Mouse (Mus musculus) limb, embryonic 11.5 days (tissue): ENCODE measurements around the gene Casz1. TPM values are rescaled to one million over a fixed set of nuclear protein-coding genes. Genes with fewer than 3 reads are reported as not detected.

Experiments
- ATAC-seq: fragments of 200-750 bp; cut with Nextera tagmentation; 2 replicates; pipeline ENCODE4 v1.8.0; 2017; ENCODE audit warnings: low read depth; ENCODE audit not compliant: insufficient number of reproducible peaks, low FRiP score, low TSS enrichment
- DNase-seq: peaks from one replicate; pipeline ENCODE4 v3.0.0-alpha.2; 2015; ENCODE audit warnings: low spot score
- H3K27ac ChIP-seq: fragments of 300-500 bp; sonication (generic); replicated peaks from 2 replicates; pipeline ENCODE4 v1.5.1; 2014; ENCODE audit warnings: low read depth, mild to moderate bottlenecking, low read length
- H3K27me3 ChIP-seq: fragments of 300-500 bp; sonication (generic); 2 replicates; pipeline ENCODE4 v1.6.1; 2014; ENCODE audit warnings: mild to moderate bottlenecking, low read length, mixed read lengths; ENCODE audit not compliant: control insufficient read depth, insufficient read depth
- H3K36me3 ChIP-seq: fragments of 300-500 bp; sonication (generic); 2 replicates; pipeline ENCODE4 v1.6.1; 2014; ENCODE audit warnings: mild to moderate bottlenecking, low read length, moderate library complexity, mixed read lengths; ENCODE audit not compliant: control insufficient read depth, insufficient read depth
- H3K4me1 ChIP-seq: fragments of 300-500 bp; sonication (generic); 2 replicates; pipeline ENCODE4 v1.6.1; 2014; ENCODE audit warnings: low read length, mixed read lengths; ENCODE audit not compliant: control insufficient read depth, insufficient read depth
- H3K4me2 ChIP-seq: fragments of 300-500 bp; sonication (generic); 2 replicates; pipeline ENCODE4 v1.6.1; 2014; ENCODE audit warnings: low read depth, mild to moderate bottlenecking, moderate library complexity; ENCODE audit not compliant: severe bottlenecking
- H3K4me3 ChIP-seq: fragments of 300-500 bp; sonication (generic); 2 replicates; pipeline ENCODE4 v1.5.1; 2014; ENCODE audit warnings: low read depth, low read length
- H3K9ac ChIP-seq: fragments of 300-500 bp; sonication (generic); 2 replicates; pipeline ENCODE4 v1.6.1; 2014; ENCODE audit warnings: mild to moderate bottlenecking, low read length
- H3K9me3 ChIP-seq: fragments of 300-500 bp; sonication (generic); 2 replicates; pipeline ENCODE4 v1.6.1; 2016; ENCODE audit warnings: low read length; ENCODE audit not compliant: control insufficient read depth
- WGBS: fragments of 180-500 bp; shearing (Covaris S2); extraction: QIAGEN DNeasy Blood & Tissue Kit; methylation state at CpG from one replicate; pipeline ENCODE4 v1.1.7; 2014; 5-methylcytosine and 5-hydroxymethylcytosine counted together
- polyA plus RNA-seq: library from polyadenylated mRNA; unstranded; fragments of >200 nt; fragmentation: Nextera tagmentation; extraction: Ambion mirVana; gene quantifications from 2 replicates; pipeline ENCODE4 v1.2.1, GENCODE M21; 2014

The Casz1 gene
- polyA plus RNA-seq, 1 experiment from 2014 or later, result 1.6 TPM

GRCm38 (mm10) chr4:148818161-148818560 lies 13.9 kb downstream of the Casz1 start:
- H3K9me3 ChIP-seq, result no peaks in the 10 kb centered on the region
- 95% methylated on average over 12 of the region's 12 CpGs for WGBS

GRCm38 (mm10) chr4:148820171-148820570 lies 15.9 kb downstream of the Casz1 start:
- Histone ChIP-seq H3K27me3 (0 out of 2 replicates have a peak, but pooled peaks cover 3% of the 10 kb centered on the region), H3K4me3 (no peak overlapping the region), H3K36me3 (no peaks in the 10 kb centered on the region), H3K9ac (no peak overlapping the region), H3K9me3 (no peaks in the 10 kb centered on the region), H3K27ac (no peak overlapping the region), H3K4me2 (no peak overlapping the region), H3K4me1 (peaks cover 13% of the 10 kb centered on the region)
- DNase-seq (no peak), ATAC-seq (no peak)
- 70% methylated on average over 13 of the region's 13 CpGs for WGBS

More at GRCm38 (mm10) chr4:148818161-148818560, 13.9 kb downstream of the Casz1 start:
- Histone ChIP-seq H3K36me3 (no peaks in the 10 kb centered on the region), H3K9ac (no peak overlapping the region), H3K4me1 (peaks cover 13% of the 10 kb centered on the region), H3K27me3 (peaks cover 5% of the 10 kb centered on the region; the same call in 1 of the 2 replicates), H3K27ac (no peak overlapping the region), H3K4me2 (no peak overlapping the region), H3K4me3 (no peak overlapping the region)
- ATAC-seq (no peak), DNase-seq (no peak)

GRCm38 (mm10) chr4:148823281-148823680 lies 19.1 kb downstream of the Casz1 start:
- no peak overlapping the region for H3K27ac ChIP-seq
- H3K9me3 ChIP-seq, result no peaks in the 10 kb centered on the region
- no peak for ATAC-seq
- no peak overlapping the region for H3K4me3 ChIP-seq
- no peak overlapping the region for H3K4me2 ChIP-seq
- H3K9ac ChIP-seq, result no peak overlapping the region
- H3K36me3 ChIP-seq, result no peaks in the 10 kb centered on the region
- WGBS, result 76% methylated on average over 8 of the region's 8 CpGs
- peaks cover 3% of the 10 kb centered on the region for H3K4me1 ChIP-seq
- DNase-seq, result no peak
- no peaks in the 10 kb centered on the region for H3K27me3 ChIP-seq

- H3K4me2 ChIP-seq, result no peak overlapping the region
- no peak overlapping the region for H3K4me3 ChIP-seq
- H3K27me3 ChIP-seq, result no peaks in the 10 kb centered on the region
- H3K27ac ChIP-seq, result no peak overlapping the region
- 50% methylated on average over 7 of the region's 7 CpGs for WGBS
- DNase-seq (no peak), ATAC-seq (no peak)
- H3K9ac ChIP-seq, result no peak overlapping the region
- H3K4me1 ChIP-seq, result peaks cover 14% of the 10 kb centered on the region
- no peaks in the 10 kb centered on the region for H3K9me3 ChIP-seq
- H3K36me3 ChIP-seq, result no peaks in the 10 kb centered on the region
Measured at GRCm38 (mm10) chr4:148830350-148830749, 26.1 kb downstream of the Casz1 start.

- no peaks in the 10 kb centered on the region for H3K9me3 ChIP-seq
- 83% methylated on average over 21 of the region's 21 CpGs for WGBS
Measured at GRCm38 (mm10) chr4:148833245-148833990, 29.2 kb downstream of the Casz1 start.

GRCm38 (mm10) chr4:148836391-148836790 lies 32.2 kb downstream of the Casz1 start:
- H3K27ac ChIP-seq, result no peak overlapping the region; the same call in 1 of the 2 replicates
- H3K4me1 ChIP-seq, result peaks cover 27% of the 10 kb centered on the region
- no peak overlapping the region for H3K4me2 ChIP-seq
- DNase-seq (no peak), ATAC-seq (no peak)
- no peaks in the 10 kb centered on the region for H3K9me3 ChIP-seq
- no peak overlapping the region for H3K4me3 ChIP-seq
- no peaks in the 10 kb centered on the region for H3K36me3 ChIP-seq
- 35% methylated on average over 6 of the region's 6 CpGs for WGBS
- no peak overlapping the region for H3K9ac ChIP-seq
- H3K27me3 ChIP-seq, result no peaks in the 10 kb centered on the region

More at GRCm38 (mm10) chr4:148833245-148833990, 29.2 kb downstream of the Casz1 start:
- Histone ChIP-seq H3K9ac (no peak overlapping the region), H3K27me3 (no peaks in the 10 kb centered on the region), H3K4me3 (no peak overlapping the region), H3K36me3 (no peaks in the 10 kb centered on the region), H3K4me2 (no peak overlapping the region), H3K4me1 (peaks cover 27% of the 10 kb centered on the region), H3K27ac (no peak overlapping the region)
- ATAC-seq (no peak), DNase-seq (no peak)

GRCm38 (mm10) chr4:148837046-148837445 lies 32.8 kb downstream of the Casz1 start:
- H3K4me2 ChIP-seq, result no peak overlapping the region
- ATAC-seq, result no peak

GRCm38 (mm10) chr4:148837644-148838043 lies 33.4 kb downstream of the Casz1 start:
- Histone ChIP-seq H3K4me1 (peaks cover 27% of the 10 kb centered on the region), H3K36me3 (no peaks in the 10 kb centered on the region), H3K4me3 (no peak overlapping the region), H3K27ac (no peak overlapping the region), H3K27me3 (0 out of 2 replicates have a peak, but pooled peaks cover 3% of the 10 kb centered on the region), H3K4me2 (no peak overlapping the region), H3K9me3 (no peaks in the 10 kb centered on the region), H3K9ac (no peak overlapping the region)
- DNase-seq (no peak), ATAC-seq (no peak)
- 81% methylated on average over 6 of the region's 6 CpGs for WGBS

More at GRCm38 (mm10) chr4:148837046-148837445, 32.8 kb downstream of the Casz1 start:
- Histone ChIP-seq H3K4me1 (peaks cover 27% of the 10 kb centered on the region), H3K4me3 (no peak overlapping the region), H3K36me3 (no peaks in the 10 kb centered on the region), H3K9me3 (no peaks in the 10 kb centered on the region), H3K9ac (no peak overlapping the region), H3K27ac (no peak overlapping the region), H3K27me3 (0 out of 2 replicates have a peak, but pooled peaks cover 3% of the 10 kb centered on the region)
- 68% methylated on average over 9 of the region's 9 CpGs for WGBS
- no peak for DNase-seq
